Mouse (Mus musculus) right cerebral cortex, postnatal 4 days (tissue): Measurements from ENCODE around the gene Tlr6.

Experiments
- DNase-seq: peaks from one replicate; pipeline ENCODE4 v3.0.0-alpha.2; 2022

Tlr6 gene

GRCm38 (mm10) chr5:64922891-64923381 lies 37.0 kb downstream of the Tlr6 start:
- DNase-seq, result no peak

GRCm38 (mm10) chr5:64918616-64919597 lies 41.0 kb downstream of the Tlr6 start:
- DNase-seq, result no peak

DNA sequence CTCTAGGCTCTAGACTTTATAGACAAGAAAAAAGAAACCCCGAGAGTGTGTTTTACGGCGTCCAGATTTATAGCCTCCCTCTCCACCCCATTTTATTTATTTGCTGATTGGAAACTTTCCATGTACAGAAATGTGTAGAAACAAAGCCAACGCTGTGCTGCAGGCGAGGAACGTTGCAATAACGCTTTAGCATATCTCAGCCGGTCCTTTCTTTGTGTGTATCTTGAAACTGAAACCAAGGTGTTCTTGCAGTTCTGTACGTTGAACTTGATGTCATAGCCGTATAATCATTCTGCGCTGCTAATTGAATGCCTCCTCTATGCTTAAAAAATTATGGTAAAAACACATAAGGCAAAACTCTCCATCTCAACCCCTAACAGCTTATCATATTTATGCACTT lies 42.2 kb downstream of the Tlr6 start:
- no peak for DNase-seq

- no peak for DNase-seq
Measured at GRCm38 (mm10) chr5:64917161-64917560, 42.7 kb downstream of the Tlr6 start.

- no peak for DNase-seq
Measured at GRCm38 (mm10) chr5:64908585-64909284, 51.2 kb downstream of the Tlr6 start.

DNA sequence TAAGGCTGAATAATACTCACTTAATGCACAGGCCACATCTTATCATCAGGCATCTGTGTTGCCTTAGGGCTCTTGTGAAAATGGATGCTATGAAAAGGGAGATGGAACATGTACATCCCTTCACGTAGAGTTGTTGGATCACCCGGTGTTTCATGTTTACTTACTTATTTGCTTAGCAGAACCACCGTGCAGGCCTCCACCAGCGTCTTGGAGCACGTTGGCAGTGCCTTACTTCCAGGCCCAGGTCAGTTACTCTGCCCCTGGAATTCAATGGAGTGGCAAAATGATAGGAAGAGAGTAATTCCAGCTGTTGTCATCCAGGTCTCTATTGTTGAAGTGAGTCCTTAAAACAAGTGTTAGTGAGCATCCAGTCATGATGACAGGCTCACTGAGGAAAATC lies 52.0 kb downstream of the Tlr6 start:
- DNase-seq, result no peak

DNA sequence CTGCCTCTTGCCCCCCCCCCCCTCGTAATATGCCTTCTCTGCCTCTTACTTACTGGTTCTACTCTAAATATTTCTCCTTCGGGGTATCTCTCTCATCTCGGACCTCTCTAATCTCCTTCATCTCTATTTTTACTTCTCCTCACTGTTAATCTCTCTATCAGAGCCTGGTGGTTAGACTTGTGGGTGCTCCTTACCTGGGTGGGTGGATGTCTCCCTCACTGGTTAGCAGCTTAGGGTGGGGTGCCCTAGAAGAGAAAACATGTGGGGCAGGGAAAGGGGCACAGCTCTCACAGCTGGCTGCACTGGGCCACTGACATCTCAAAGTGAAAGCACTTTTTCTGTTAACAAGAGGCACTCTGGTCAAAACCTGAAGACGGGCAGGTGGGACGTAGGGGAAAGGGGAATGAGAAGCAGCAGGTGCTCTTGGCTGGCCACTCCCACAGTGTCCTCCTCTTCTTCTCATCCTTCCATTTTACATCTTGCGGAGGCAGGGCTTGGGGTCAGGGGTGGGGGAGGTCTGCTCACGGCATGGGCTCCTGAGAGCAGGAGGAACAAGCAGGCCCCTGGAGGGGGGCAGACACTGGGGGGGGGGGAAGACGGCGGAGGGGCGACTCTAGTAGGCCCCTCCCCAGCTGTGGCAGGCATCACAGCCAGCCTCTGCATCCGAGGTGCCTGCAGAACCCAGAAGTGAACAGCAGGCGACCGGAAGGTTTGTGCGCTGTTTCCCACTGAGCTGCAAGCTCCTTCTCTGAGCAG lies 54.2 kb downstream of the Tlr6 start:
- DNase-seq, result no peak
